Mouse (Mus musculus) frontal cortex, adult (tissue): Measurements from ENCODE around the gene Tmem25.

ENCODE experiments used
- ATAC-seq: cut with Nextera tagmentation; 2 replicates; pipeline ENCODE4 v1.9.2; 2017; ENCODE audit warnings: mild to moderate bottlenecking, moderate library complexity, mixed read lengths; ENCODE audit not compliant: low TSS enrichment

The Tmem25 gene

GRCm38 (mm10) chr9:44799102-44799957, at the start of gene Tmem25:
TSS of gene Tmem25 (minus strand) at chr9:44799307.
- peak; percentile 91 for ATAC-seq

GRCm38 (mm10) chr9:44847446-44847845, 48.3 kb upstream of the Tmem25 start:
- no peak for ATAC-seq

GRCm38 (mm10) chr9:44841241-44841640, 42.1 kb upstream of the Tmem25 start:
- no peak for ATAC-seq

GRCm38 (mm10) chr9:44836439-44836838, 37.3 kb upstream of the Tmem25 start:
- peak; percentile 70; the same call in 1 of the 2 replicates for ATAC-seq

- ATAC-seq, result no peak
These were observed 33.2 kb upstream of the Tmem25 start for GRCm38 (mm10) chr9:44832356-44832755.

- no peak for ATAC-seq
These were observed 31.4 kb upstream of the Tmem25 start for GRCm38 (mm10) chr9:44830506-44830905.

GRCm38 (mm10) chr9:44828944-44829343, 29.8 kb upstream of the Tmem25 start:
- peak; percentile 57; the same call in 1 of the 2 replicates for ATAC-seq

- no peak for ATAC-seq
These were observed 27.6 kb upstream of the Tmem25 start for GRCm38 (mm10) chr9:44826660-44827059.

- no peak for ATAC-seq
These were observed 21.1 kb upstream of the Tmem25 start for GRCm38 (mm10) chr9:44819920-44820827.

- peak; percentile 71; the same call in 1 of the 2 replicates for ATAC-seq
These were observed 18.4 kb upstream of the Tmem25 start for GRCm38 (mm10) chr9:44817522-44817921.

GRCm38 (mm10) chr9:44814179-44814578, 15.1 kb upstream of the Tmem25 start:
- ATAC-seq, result peak; percentile 55; the same call in 1 of the 2 replicates

- ATAC-seq, result no peak
These were observed 11.2 kb upstream of the Tmem25 start for GRCm38 (mm10) chr9:44810316-44810715.

GRCm38 (mm10) chr9:44807778-44808177, 8.7 kb upstream of the Tmem25 start:
- no peak for ATAC-seq

- ATAC-seq, result no peak
These were observed 8.0 kb upstream of the Tmem25 start for GRCm38 (mm10) chr9:44807141-44807540.

GRCm38 (mm10) chr9:44805536-44805935, 6.4 kb upstream of the Tmem25 start:
- ATAC-seq, result no peak

- ATAC-seq, result no peak
These were observed 5.6 kb upstream of the Tmem25 start for GRCm38 (mm10) chr9:44804678-44805077.

GRCm38 (mm10) chr9:44802808-44803450, 3.8 kb upstream of the Tmem25 start, which contains the start of gene Ttc36:
TSS of gene Ttc36 (minus strand) at chr9:44803072.
- ATAC-seq, result no peak

- no peak for ATAC-seq
These were observed 2.6 kb upstream of the Tmem25 start for GRCm38 (mm10) chr9:44801669-44802068.

GRCm38 (mm10) chr9:44799958-44800324, 834 bp upstream of the Tmem25 start:
- ATAC-seq, result no peak

- no peak for ATAC-seq
These were observed 809 bp downstream of the Tmem25 start for GRCm38 (mm10) chr9:44798298-44798697.

- 0 out of 2 replicates have a peak, but pooled peaks have one; percentile 13 for ATAC-seq
These were observed 6.3 kb downstream of the Tmem25 start for GRCm38 (mm10) chr9:44792842-44793241.
